12 mouse cellular contexts compared by ENCODE assay signal in genomic region chr4:41164974-41165373, GRCm38 (mm10). TPM values are rescaled to one million over a fixed set of nuclear protein-coding genes. Genes with fewer than 3 reads are reported as not detected.
DNase-seq lines count a peak whose midpoint lies in the region; ATAC-seq and TF ChIP-seq lines count a peak whose summit lies in the region.
"Had no signal": no experiment of that assay in that cellular context is flagged by ENCODE, and none has a peak within 500 bp of the region (broad histone marks: within the 10 kb centered on the region; RNA-seq: fewer than 3 reads in every experiment).

No protein-coding gene starts in this region.

- peaks cover 14% of the 10 kb centered on the region for H3K4me1 ChIP-seq in midbrain, embryonic 10.5 days
- no peaks in the 10 kb centered on the region for H3K4me1 ChIP-seq in midbrain, postnatal 0 days (ENCODE audit: insufficient read depth, low read length)
- no peaks in the 10 kb centered on the region for H3K4me1 ChIP-seq in hindbrain, embryonic 16.5 days (ENCODE audit: control insufficient read depth, insufficient read depth, low read depth, low read length)
- peaks cover 8% of the 10 kb centered on the region for H3K4me1 ChIP-seq in stomach, embryonic 16.5 days (ENCODE audit: control insufficient read depth, insufficient read depth, low read length)

- H3K9ac ChIP-seq in midbrain, postnatal 0 days (replicated peaks; ENCODE audit: low read length, poor library complexity, severe bottlenecking): no peak overlapping the region
- H3K9ac ChIP-seq in hindbrain, embryonic 16.5 days (ENCODE audit: low read depth, low read length): no peak overlapping the region
- no peak overlapping the region for H3K9ac ChIP-seq in stomach, embryonic 16.5 days (ENCODE audit: low read length)
- H3K9ac ChIP-seq: stomach, embryonic 15.5 days had no signal

- H3K9me3 ChIP-seq in midbrain, embryonic 10.5 days (replicated peaks): no peaks in the 10 kb centered on the region
- H3K9me3 ChIP-seq in midbrain, postnatal 0 days (ENCODE audit: low read length): no peaks in the 10 kb centered on the region
- H3K9me3 ChIP-seq in hindbrain, embryonic 16.5 days (ENCODE audit: control insufficient read depth, low read length): no peaks in the 10 kb centered on the region
- no peaks in the 10 kb centered on the region for H3K9me3 ChIP-seq in stomach, embryonic 16.5 days (replicated peaks; ENCODE audit: control insufficient read depth, low read length)
- H3K9me3 ChIP-seq: G1E; stomach, embryonic 15.5 days had no signal

- peak overlapping the region; percentile 59; the same call in 1 of the 2 replicates for H3K27ac ChIP-seq in midbrain, embryonic 10.5 days (replicated peaks)
- no peak overlapping the region for H3K27ac ChIP-seq in midbrain, postnatal 0 days (ENCODE audit: low read depth, low read length)
- peak overlapping the region; percentile 35 for H3K27ac ChIP-seq in hindbrain, embryonic 16.5 days (ENCODE audit: low read depth, low read length)
- H3K27ac ChIP-seq in stomach, embryonic 16.5 days (ENCODE audit: low read length): peak overlapping the region; percentile 21
- no peak overlapping the region for H3K27ac ChIP-seq in layer of hippocampus, adult 2 months
- H3K27ac ChIP-seq in left cerebral cortex, adult 2 months: no peak overlapping the region
- H3K27ac ChIP-seq: stomach, embryonic 15.5 days had no signal

- no peaks in the 10 kb centered on the region for H3K27me3 ChIP-seq in midbrain, embryonic 10.5 days (ENCODE audit: low read depth, poor library complexity, severe bottlenecking)
- H3K27me3 ChIP-seq in midbrain, postnatal 0 days (ENCODE audit: insufficient read depth, low read length): no peaks in the 10 kb centered on the region
- H3K27me3 ChIP-seq in hindbrain, embryonic 16.5 days (replicated peaks; ENCODE audit: control insufficient read depth, insufficient read depth, low read length): no peaks in the 10 kb centered on the region
- H3K27me3 ChIP-seq in stomach, embryonic 16.5 days (ENCODE audit: control insufficient read depth, insufficient read depth, low read length): no peaks in the 10 kb centered on the region
- H3K27me3 ChIP-seq: stomach, embryonic 15.5 days had no signal

- no peak overlapping the region for H3K4me2 ChIP-seq in midbrain, postnatal 0 days (ENCODE audit: low read depth, low read length, poor library complexity, severe bottlenecking)
- H3K4me2 ChIP-seq in hindbrain, embryonic 16.5 days (ENCODE audit: low read length): no peak overlapping the region
- H3K4me2 ChIP-seq in stomach, embryonic 16.5 days (ENCODE audit: low read depth, low read length): no peak overlapping the region
- H3K4me2 ChIP-seq: stomach, embryonic 15.5 days had no signal

- intact Hi-C loops in left cerebral cortex, adult 2 months (cut with DNase I): loop anchor here (2.0 kb wide), 1 partner anchor 114 kb away; no protein-coding TSS in a partner anchor

- ATAC-seq in midbrain, postnatal 0 days (ENCODE audit: low FRiP score): no peak
- no peak for ATAC-seq in hindbrain, embryonic 16.5 days
- no peak for ATAC-seq in stomach, embryonic 16.5 days (ENCODE audit: insufficient read depth, low FRiP score)

- 31% methylated on average over 2 of the region's 2 CpGs for WGBS in midbrain, embryonic 10.5 days
- WGBS in midbrain, postnatal 0 days: 21% methylated on average over 2 of the region's 2 CpGs
- 21% methylated on average over 2 of the region's 2 CpGs for WGBS in hindbrain, embryonic 16.5 days
- 29% methylated on average over 2 of the region's 2 CpGs for WGBS in stomach, embryonic 16.5 days

- no peak overlapping the region for H3K4me3 ChIP-seq in midbrain, embryonic 10.5 days
- H3K4me3 ChIP-seq in midbrain, postnatal 0 days (ENCODE audit: low read depth, low read length): no peak overlapping the region
- no peak overlapping the region for H3K4me3 ChIP-seq in hindbrain, embryonic 16.5 days (ENCODE audit: low read length)
- H3K4me3 ChIP-seq in stomach, embryonic 16.5 days (replicated peaks; ENCODE audit: low read length): no peak overlapping the region
- H3K4me3 ChIP-seq in layer of hippocampus, adult 2 months: no peak overlapping the region
- no peak overlapping the region for H3K4me3 ChIP-seq in left cerebral cortex, adult 2 months
- H3K4me3 ChIP-seq: stomach, embryonic 15.5 days had no signal

- DNase-seq in midbrain, embryonic 10.5 days (ENCODE audit: low spot score): no peak
- no peak for DNase-seq in midbrain, postnatal 0 days (ENCODE audit: low spot score)
- peak; percentile 66 to 67 for DNase-seq in cerebellum, postnatal 10 days
- DNase-seq in layer of hippocampus, adult 2 months (ENCODE audit: low spot score in 2 of 2): no peak
- DNase-seq in left cerebral cortex, adult 2 months (ENCODE audit: extremely low spot score in 1 of 2, low spot score in 2 of 2): no peak
- DNase-seq: gastrocnemius, postnatal 25 days; kidney, adult 8-10 months; lung, adult 18-20 months had no signal

- peaks cover 28% of the 10 kb centered on the region for H3K36me3 ChIP-seq in midbrain, embryonic 10.5 days
- no peaks in the 10 kb centered on the region for H3K36me3 ChIP-seq in midbrain, postnatal 0 days (ENCODE audit: insufficient read depth, low read length)
- H3K36me3 ChIP-seq in hindbrain, embryonic 16.5 days (ENCODE audit: control insufficient read depth, insufficient read depth, low read length): no peaks in the 10 kb centered on the region
- 0 out of 2 replicates have a peak, but pooled peaks cover 2% of the 10 kb centered on the region for H3K36me3 ChIP-seq in stomach, embryonic 16.5 days (ENCODE audit: control insufficient read depth, insufficient read depth, low read length)

- no peak for TF ChIP-seq CTCF in midbrain, postnatal 0 days (IDR thresholded peaks at IDR 0.05)
- TF ChIP-seq CTCF in layer of hippocampus, adult 2 months (conservative IDR thresholded peaks at IDR 0.05): no peak
- no peak for TF ChIP-seq CTCF in left cerebral cortex, adult 2 months (IDR thresholded peaks at IDR 0.05)

RNA-seq across cellular contexts. Expression of gene Ube2r2, which starts 29.4 kb away (rescaled TPM):
- polyA plus RNA-seq in midbrain, embryonic 10.5 days (2016; fragmentation: Nextera tagmentation; extraction: Ambion mirVana): 81.8 and 92.9 TPM in 2 replicates
- 49.9 TPM in 2 replicates for total RNA-seq in midbrain, postnatal 0 days (2014; rRNA removed)
- 41.0 and 50.4 TPM in 2 replicates for polyA plus RNA-seq in midbrain, postnatal 0 days (2015; fragmentation: Nextera tagmentation; extraction: Ambion mirVana)
- polyA plus RNA-seq in hindbrain, embryonic 16.5 days (2015; fragmentation: Nextera tagmentation; extraction: Ambion mirVana): 42.7 and 54.3 TPM in 2 replicates
- 54.7 and 59.9 TPM in 2 replicates for polyA plus RNA-seq in stomach, embryonic 16.5 days (2015; fragmentation: Nextera tagmentation; extraction: Ambion mirVana)
- total RNA-seq in layer of hippocampus, adult 2 months (2021): 10 to 100 TPM; 77.3 to 81.1 TPM
- total RNA-seq in left cerebral cortex, adult 2 months (2021): 10 to 100 TPM; 78.8 to 80.9 TPM

RNA-seq across cellular contexts. Expression of gene Nol6, which starts 40.7 kb away (rescaled TPM):
- 28.8 and 31.6 TPM in 2 replicates for polyA plus RNA-seq in midbrain, embryonic 10.5 days (2016; fragmentation: Nextera tagmentation; extraction: Ambion mirVana)
- total RNA-seq in midbrain, postnatal 0 days (2014; rRNA removed): 67.9 and 70.8 TPM in 2 replicates
- 39.9 and 40.1 TPM in 2 replicates for polyA plus RNA-seq in midbrain, postnatal 0 days (2015; fragmentation: Nextera tagmentation; extraction: Ambion mirVana)
- 37.1 and 47.9 TPM in 2 replicates for polyA plus RNA-seq in hindbrain, embryonic 16.5 days (2015; fragmentation: Nextera tagmentation; extraction: Ambion mirVana)
- polyA plus RNA-seq in stomach, embryonic 16.5 days (2015; fragmentation: Nextera tagmentation; extraction: Ambion mirVana): 24.2 and 27.1 TPM in 2 replicates
- 100 to 1,000 TPM; 105 to 113 TPM for total RNA-seq in layer of hippocampus, adult 2 months (2021)
- 10 to 100 TPM; 91.4 to 97.4 TPM for total RNA-seq in left cerebral cortex, adult 2 months (2021)

Comparison
In these comparisons a context has a peak if more than half of its experiments do, and no peak if none do; other contexts are left out.
1. H3K27ac ChIP-seq: peak in midbrain, embryonic 10.5 days (single experiment), hindbrain, embryonic 16.5 days (single experiment) and stomach, embryonic 16.5 days (single experiment); none in midbrain, postnatal 0 days (single experiment), layer of hippocampus, adult 2 months (single experiment) and left cerebral cortex, adult 2 months (single experiment).
2. DNase-seq: peak in cerebellum, postnatal 10 days (2 of 2); none in midbrain, embryonic 10.5 days (single experiment), midbrain, postnatal 0 days (single experiment), layer of hippocampus, adult 2 months (0 of 2) and left cerebral cortex, adult 2 months (0 of 2).